Mouse (Mus musculus): Measurements from ENCODE around the gene Gpank1.

DNA sequence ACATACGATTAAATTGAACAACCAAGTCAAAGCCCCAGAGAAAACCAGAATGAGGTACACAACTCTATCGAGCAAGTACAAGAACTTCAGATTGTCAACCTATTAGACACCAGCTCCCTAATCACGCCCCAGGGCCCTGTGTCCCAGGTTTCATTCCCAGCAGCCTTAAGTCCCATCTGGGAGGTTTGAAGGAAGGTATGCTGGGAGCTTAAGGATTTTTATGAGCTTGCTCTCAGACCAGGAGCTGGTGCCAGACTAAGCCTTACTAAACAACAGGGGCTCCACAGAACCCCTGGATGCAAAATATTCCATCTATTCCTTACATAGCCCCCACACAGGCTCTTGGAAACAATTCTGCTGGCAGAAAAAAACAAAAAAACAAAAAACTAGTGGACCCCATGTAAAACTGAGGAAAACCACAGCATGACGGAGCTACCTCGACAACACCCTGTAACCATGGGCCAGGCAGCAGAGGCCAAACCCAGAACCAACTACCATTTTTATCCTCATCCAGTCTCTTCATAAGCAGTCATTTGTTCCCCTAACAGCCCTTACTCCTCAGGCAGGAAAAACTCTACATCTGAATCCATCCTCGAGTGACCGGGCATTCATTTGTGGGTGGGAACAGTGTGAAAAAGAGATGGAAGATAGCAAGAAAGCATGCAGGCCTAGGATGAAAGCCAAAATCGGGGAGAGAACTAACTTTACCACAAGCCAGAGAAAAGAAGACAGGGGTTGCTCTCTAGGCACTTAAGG, 42.2 kb downstream of the Gpank1 start:
- no peak for TF ChIP-seq POLR2A (IDR thresholded peaks at IDR 0.05; ENCODE audit: low read depth, low read length)
- TF ChIP-seq CTCF (IDR thresholded peaks at IDR 0.05; ENCODE audit: extremely low read depth, insufficient read length, insufficient replicate concordance, low read depth, low read length), result no peak
